Mouse (Mus musculus) MN1 (cell line): ENCODE results near the gene Gtf2e1.

ENCODE experiments used
- DNase-seq: peaks from one replicate; pipeline ENCODE4 v3.0.0-alpha.2; 2016; ENCODE audit warnings: low spot score

Gene Gtf2e1

GRCm38 (mm10) chr16:37478311-37479291 is 61.0 kb downstream of the Gtf2e1 start:
- no peak for DNase-seq

GRCm38 (mm10) chr16:37472620-37473312 is 66.8 kb downstream of the Gtf2e1 start:
- peak; percentile 57 for DNase-seq

- DNase-seq, result peak; percentile 63
Measured at GRCm38 (mm10) chr16:37469595-37469994, 70.0 kb downstream of the Gtf2e1 start.

- no peak for DNase-seq
Measured at GRCm38 (mm10) chr16:37463981-37464380, 75.6 kb downstream of the Gtf2e1 start.

DNA sequence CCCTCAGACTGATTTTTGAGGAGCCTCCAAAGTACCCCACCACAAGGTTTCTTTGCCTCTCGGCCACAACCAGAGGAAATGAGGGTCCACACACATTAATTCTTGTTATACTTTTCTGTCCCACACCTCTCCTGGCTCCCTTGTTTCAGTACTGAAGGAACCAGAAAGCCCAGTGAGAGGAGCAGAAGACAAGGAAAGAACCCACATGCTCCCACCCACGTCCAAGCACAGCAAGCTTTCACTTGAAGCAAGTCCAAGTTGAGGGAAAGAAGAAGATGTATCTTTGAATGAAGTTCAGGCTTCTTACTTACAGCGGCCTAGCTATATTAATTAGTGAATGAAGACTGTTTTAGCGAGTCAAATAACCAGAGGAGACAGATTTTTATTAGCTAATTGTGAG is 76.7 kb downstream of the Gtf2e1 start:
- no peak for DNase-seq

- no peak for DNase-seq
Measured at GRCm38 (mm10) chr16:37461601-37462000, 78.0 kb downstream of the Gtf2e1 start.
